Mouse (Mus musculus): ENCODE data around the gene Rpl37a. TPM values are rescaled to one million over a fixed set of nuclear protein-coding genes. Genes with fewer than 3 reads are reported as not detected.

Rpl37a gene
- polyA plus RNA-seq (2012; rRNA removed): 889 and 930 TPM in 2 replicates

GRCm38 (mm10) chr1:72710753-72711653 lies at the start of gene Rpl37a:
Rpl37a (plus strand) TSS chr1:72711290.

GRCm38 (mm10) chr1:72700479-72700878 lies 10.6 kb upstream of the Rpl37a start, which contains the start of gene Ankar:
Ankar (minus strand) TSS chr1:72700579.

Other genes starting within 250 kb of the Rpl37a start
- 0.01 TPM in 1 of 2 replicates, not detected in the other for gene March4, start 174.4 kb upstream of the Rpl37a start, polyA plus RNA-seq (2012; rRNA removed)
- gene Smarcal1, start 128.0 kb upstream of the Rpl37a start, polyA plus RNA-seq (2012; rRNA removed): 9.9 and 10.6 TPM in 2 replicates
- gene Ankar, start 10.7 kb upstream of the Rpl37a start, polyA plus RNA-seq (2012; rRNA removed): 0.01 TPM in 1 of 2 replicates, not detected in the other
- gene Igfbp2, start 113.2 kb downstream of the Rpl37a start, polyA plus RNA-seq (2012; rRNA removed): 562 and 624 TPM in 2 replicates
- gene Igfbp5, start 163.6 kb downstream of the Rpl37a start, polyA plus RNA-seq (2012; rRNA removed): 2.9 and 3.0 TPM in 2 replicates

Data from liver, embryonic 18 days (tissue).